14 mouse cellular contexts compared by ENCODE assay signal in genomic region chr9:40343828-40344227, GRCm38 (mm10).
DNase-seq lines count a peak whose midpoint lies in the region; ATAC-seq and TF ChIP-seq lines count a peak whose summit lies in the region.
"Had no signal": no experiment of that assay in that cellular context is flagged by ENCODE, and none has a peak within 500 bp of the region (broad histone marks: within the 10 kb centered on the region; RNA-seq: fewer than 3 reads in every experiment).

No protein-coding gene starts in this region.

- no peak for DNase-seq in forebrain, postnatal 0 days
- no peak for DNase-seq in midbrain, embryonic 14.5 days
- DNase-seq in midbrain, embryonic 11.5 days (ENCODE audit: low spot score, missing footprints): no peak
- peak; percentile 64 for DNase-seq in right cerebral cortex, postnatal 25 days
- no peak for DNase-seq in embryo, embryonic 9.5 days (ENCODE audit: extremely low spot score)
- no peak for DNase-seq in heart, postnatal 36 days
- DNase-seq: cerebellum, postnatal 36 days; lung, postnatal 4 days; thymus, postnatal 25 days had no signal

- no peaks in the 10 kb centered on the region for H3K27me3 ChIP-seq in forebrain, postnatal 0 days (ENCODE audit: insufficient read depth, low read length)
- no peaks in the 10 kb centered on the region for H3K27me3 ChIP-seq in forebrain, embryonic 12.5 days
- H3K27me3 ChIP-seq in midbrain, embryonic 14.5 days (ENCODE audit: control insufficient read depth, insufficient read depth, low read length): no peaks in the 10 kb centered on the region
- H3K27me3 ChIP-seq in midbrain, embryonic 11.5 days (ENCODE audit: control insufficient read depth, insufficient read depth, low read length): no peaks in the 10 kb centered on the region
- H3K27me3 ChIP-seq: neural tube, embryonic 13.5 days had no signal

- no peak overlapping the region for H3K27ac ChIP-seq in forebrain, postnatal 0 days (ENCODE audit: low read depth, low read length)
- no peak overlapping the region for H3K27ac ChIP-seq in forebrain, embryonic 12.5 days
- H3K27ac ChIP-seq in midbrain, embryonic 14.5 days (replicated peaks; ENCODE audit: low read depth, low read length): no peak overlapping the region
- no peak overlapping the region for H3K27ac ChIP-seq in midbrain, embryonic 11.5 days (ENCODE audit: low read depth, low read length)
- H3K27ac ChIP-seq: neural tube, embryonic 13.5 days had no signal

- TF ChIP-seq CTCF in forebrain, postnatal 0 days (IDR thresholded peaks at IDR 0.05; ENCODE audit: low read depth): no peak

- intact Hi-C loops in heart, postnatal 36 days (cut with DNase I): no loop called here

- no peak overlapping the region for H3K9ac ChIP-seq in forebrain, postnatal 0 days
- no peak overlapping the region for H3K9ac ChIP-seq in forebrain, embryonic 12.5 days
- no peak overlapping the region for H3K9ac ChIP-seq in midbrain, embryonic 14.5 days (replicated peaks; ENCODE audit: low read length)
- no peak overlapping the region for H3K9ac ChIP-seq in midbrain, embryonic 11.5 days (ENCODE audit: low read length)

- H3K4me2 ChIP-seq in forebrain, postnatal 0 days (ENCODE audit: low read depth): peak overlapping the region; percentile 74
- H3K4me2 ChIP-seq in forebrain, embryonic 12.5 days: no peak overlapping the region
- peak overlapping the region; percentile 72; the same call in 1 of the 2 replicates for H3K4me2 ChIP-seq in midbrain, embryonic 14.5 days (ENCODE audit: low read length)
- no peak overlapping the region for H3K4me2 ChIP-seq in midbrain, embryonic 11.5 days
- H3K4me2 ChIP-seq: liver, embryonic 11.5 days had no signal

- peaks cover 50% of the 10 kb centered on the region for H3K4me1 ChIP-seq in forebrain, postnatal 0 days (ENCODE audit: insufficient read depth)
- peaks cover 22% of the 10 kb centered on the region for H3K4me1 ChIP-seq in forebrain, embryonic 12.5 days
- peaks cover 15% of the 10 kb centered on the region for H3K4me1 ChIP-seq in midbrain, embryonic 14.5 days (ENCODE audit: control insufficient read depth, insufficient read depth, low read length)
- H3K4me1 ChIP-seq in midbrain, embryonic 11.5 days (ENCODE audit: control insufficient read depth, insufficient read depth, low read length): 0 out of 2 replicates have a peak, but pooled peaks cover 3% of the 10 kb centered on the region

- no peak overlapping the region for H3K4me3 ChIP-seq in forebrain, postnatal 0 days (ENCODE audit: low read depth, low read length)
- H3K4me3 ChIP-seq in forebrain, embryonic 12.5 days (replicated peaks): no peak overlapping the region
- no peak overlapping the region for H3K4me3 ChIP-seq in midbrain, embryonic 14.5 days (replicated peaks; ENCODE audit: low read depth, low read length)
- no peak overlapping the region for H3K4me3 ChIP-seq in midbrain, embryonic 11.5 days (ENCODE audit: low read depth, low read length)
- H3K4me3 ChIP-seq: erythroblast, embryonic 14.5 days had no signal

- WGBS in forebrain, postnatal 0 days: 87% methylated on average over 7 of the region's 7 CpGs
- WGBS in forebrain, embryonic 12.5 days: 92% methylated on average over 7 of the region's 7 CpGs
- 94% methylated on average over 7 of the region's 7 CpGs for WGBS in midbrain, embryonic 14.5 days
- WGBS in midbrain, embryonic 11.5 days: 97% methylated on average over 7 of the region's 7 CpGs

- no peak for ATAC-seq in forebrain, postnatal 0 days
- ATAC-seq in forebrain, embryonic 12.5 days (ENCODE audit: low FRiP score): no peak
- no peak for ATAC-seq in midbrain, embryonic 14.5 days (ENCODE audit: low FRiP score, low TSS enrichment)
- ATAC-seq in midbrain, embryonic 11.5 days (ENCODE audit: low FRiP score): no peak
- ATAC-seq in granulocyte monocyte progenitor cell, adult 5-6 weeks (replicated peaks; ENCODE audit: poor library complexity, severe bottlenecking): peak; percentile 65

- no peaks in the 10 kb centered on the region for H3K9me3 ChIP-seq in forebrain, postnatal 0 days (ENCODE audit: low read length)
- no peaks in the 10 kb centered on the region for H3K9me3 ChIP-seq in forebrain, embryonic 12.5 days
- no peaks in the 10 kb centered on the region for H3K9me3 ChIP-seq in midbrain, embryonic 14.5 days (ENCODE audit: control insufficient read depth, low read length)
- no peaks in the 10 kb centered on the region for H3K9me3 ChIP-seq in midbrain, embryonic 11.5 days (ENCODE audit: control insufficient read depth, low read length)
- H3K9me3 ChIP-seq: neural tube, embryonic 13.5 days had no signal

- H3K36me3 ChIP-seq in forebrain, postnatal 0 days (ENCODE audit: insufficient read depth): no peaks in the 10 kb centered on the region
- H3K36me3 ChIP-seq in forebrain, embryonic 12.5 days (replicated peaks): no peaks in the 10 kb centered on the region
- H3K36me3 ChIP-seq in midbrain, embryonic 14.5 days (ENCODE audit: control insufficient read depth, insufficient read depth, low read length): no peaks in the 10 kb centered on the region
- H3K36me3 ChIP-seq in midbrain, embryonic 11.5 days (ENCODE audit: control insufficient read depth, insufficient read depth, low read length): no peaks in the 10 kb centered on the region
- H3K36me3 ChIP-seq: neural tube, embryonic 13.5 days had no signal

Comparison
In these comparisons a context has a peak if more than half of its experiments do, and no peak if none do; other contexts are left out.
1. H3K4me2 ChIP-seq: peak in forebrain, postnatal 0 days (single experiment) and midbrain, embryonic 14.5 days (single experiment); none in forebrain, embryonic 12.5 days (single experiment) and midbrain, embryonic 11.5 days (single experiment).